Mouse (Mus musculus): ENCODE measurements around the gene Chtf18.

DNA sequence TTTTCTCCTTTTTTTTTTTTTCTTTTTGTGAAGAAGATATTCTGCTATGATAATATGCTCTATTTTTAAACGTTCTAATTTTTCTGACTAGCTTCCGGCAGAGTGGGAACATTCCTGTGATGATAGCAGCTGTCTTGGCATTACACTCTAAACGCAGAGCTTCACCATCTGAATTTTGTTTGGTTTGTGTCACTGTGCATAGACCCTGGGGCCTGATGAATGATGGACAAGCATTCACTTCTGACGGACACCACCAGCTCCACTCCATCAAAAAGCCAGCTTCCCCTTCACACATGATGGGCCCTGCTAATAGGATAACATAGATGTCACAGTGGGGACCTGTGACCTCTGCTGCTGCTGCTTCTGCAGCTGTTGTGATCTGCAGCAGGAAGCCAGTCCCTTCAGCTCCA, 34.3 kb upstream of the Chtf18 start:
- TF ChIP-seq POLR2A (IDR thresholded peaks at IDR 0.05; ENCODE audit: insufficient read depth, low read depth, low read length): no peak
- no peak for TF ChIP-seq CTCF (IDR thresholded peaks at IDR 0.05)

Measured in heart, adult 2 months (tissue).